Mouse (Mus musculus): ENCODE data around the gene Chaf1a.

Gene Chaf1a

GRCm38 (mm10) chr17:56040030-56040856 lies at the start of gene Chaf1a:
Gene Chaf1a, plus strand, starts transcription at chr17:56040439.
- DNase-seq (ENCODE audit: low spot score): peak; percentile 92

DNA sequence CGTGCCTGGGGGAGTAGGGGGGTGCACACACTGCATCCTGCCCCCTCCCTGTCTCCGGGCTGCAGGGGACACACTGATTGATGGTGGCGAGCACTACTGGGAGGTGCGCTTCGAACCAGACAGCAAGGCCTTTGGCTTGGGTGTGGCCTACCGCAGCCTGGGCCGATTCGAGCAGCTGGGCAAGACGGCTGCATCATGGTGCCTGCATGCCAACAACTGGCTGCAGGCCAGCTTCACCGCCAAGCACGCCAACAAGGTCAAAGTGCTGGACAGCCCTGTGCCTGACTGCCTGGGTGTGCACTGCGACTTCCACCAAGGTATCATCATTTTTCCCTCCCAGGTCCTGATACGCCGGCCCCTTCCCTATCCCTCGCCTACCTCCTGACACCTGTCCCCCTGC lies 44.2 kb upstream of the Chaf1a start:
- no peak for DNase-seq (ENCODE audit: low spot score)

GRCm38 (mm10) chr17:55999794-56000499 lies 40.3 kb upstream of the Chaf1a start:
- DNase-seq (ENCODE audit: low spot score): no peak

DNA sequence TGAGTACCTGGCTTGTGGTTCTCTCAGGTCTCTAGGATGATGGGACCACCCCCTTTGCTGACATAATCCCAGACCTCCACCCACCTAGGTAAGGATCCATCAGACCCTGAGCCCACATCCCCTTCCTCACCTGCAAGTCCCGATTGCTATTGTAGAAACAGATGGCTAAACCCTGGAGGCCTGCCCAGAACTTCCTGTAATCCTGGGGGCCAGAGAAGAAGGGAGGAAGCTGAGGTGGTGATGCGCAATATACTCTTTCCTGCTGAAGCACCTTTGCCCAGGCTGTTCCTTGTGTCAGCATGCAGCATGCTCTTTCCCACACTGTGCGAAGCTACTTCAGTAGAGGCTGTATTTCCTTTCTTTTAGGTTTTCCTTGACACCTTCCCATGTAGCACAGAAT lies 37.2 kb upstream of the Chaf1a start:
- DNase-seq (ENCODE audit: low spot score): no peak

- no peak for DNase-seq (ENCODE audit: low spot score)
Measured at GRCm38 (mm10) chr17:56005415-56006061, 34.7 kb upstream of the Chaf1a start, which contains the start of the genes Stap2 and Mpnd. Gene Stap2, minus strand, starts transcription at chr17:56005584. Gene Mpnd, plus strand, starts transcription at chr17:56005711.

DNA sequence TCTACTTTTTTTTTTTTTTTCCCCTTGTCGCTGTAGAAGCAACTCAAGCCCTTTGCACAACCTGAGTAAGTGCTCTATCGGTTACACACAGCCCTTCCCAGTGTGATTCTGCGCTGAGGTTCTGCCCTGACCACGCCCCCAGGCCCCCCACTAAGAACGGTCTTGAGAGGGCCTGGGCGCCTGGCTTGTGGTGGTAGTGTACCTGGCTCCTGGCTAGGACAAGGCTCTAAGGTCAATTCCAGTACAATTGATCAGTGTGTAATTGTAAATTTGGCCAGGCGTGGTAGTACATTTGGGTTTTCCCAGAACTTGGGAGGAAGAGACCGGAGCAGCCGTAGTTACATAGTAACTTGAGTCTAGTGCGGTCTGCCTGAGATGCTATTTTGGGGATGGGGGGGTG lies 33.3 kb upstream of the Chaf1a start:
- no peak for DNase-seq (ENCODE audit: low spot score)

- DNase-seq (ENCODE audit: low spot score): no peak
Measured at GRCm38 (mm10) chr17:56007444-56008355, 32.5 kb upstream of the Chaf1a start.

DNA sequence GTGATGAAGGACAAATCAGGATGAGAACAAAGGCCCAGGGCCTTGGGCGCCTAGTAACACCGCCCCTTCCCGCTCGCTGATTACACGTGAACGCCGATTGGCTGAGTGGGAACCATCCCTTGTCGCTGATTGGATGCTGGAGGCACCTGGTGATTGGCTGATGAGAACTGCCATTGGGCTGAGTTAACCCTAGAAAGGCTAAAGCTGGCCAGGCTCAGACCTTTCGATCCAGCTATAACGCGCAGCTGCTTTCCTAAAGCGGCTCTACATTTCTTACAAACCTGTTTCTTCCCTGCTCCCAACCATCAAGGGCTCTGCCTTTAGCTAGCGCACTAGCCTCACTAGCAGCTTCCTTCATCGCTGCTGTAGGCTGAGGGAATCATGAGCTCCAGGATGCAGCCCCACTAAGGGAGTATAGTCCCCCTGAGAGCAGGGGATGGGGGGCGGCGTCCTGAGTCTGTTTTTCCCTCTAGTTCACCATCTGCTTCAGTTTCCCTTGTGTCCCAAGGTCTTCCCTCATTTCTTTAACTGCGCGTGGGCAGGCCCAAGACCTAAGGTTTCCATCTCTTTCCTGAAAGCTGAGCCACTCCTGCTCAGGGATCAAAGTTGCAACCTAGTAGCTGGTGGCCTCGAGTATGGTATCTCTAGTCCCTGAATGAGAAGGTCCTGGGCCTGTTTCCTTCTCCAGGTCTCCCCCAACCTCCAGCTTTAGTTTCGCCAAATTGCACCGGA lies 31.7 kb upstream of the Chaf1a start:
- peak; percentile 77 for DNase-seq (ENCODE audit: low spot score)

GRCm38 (mm10) chr17:56009088-56009961 lies 30.9 kb upstream of the Chaf1a start:
- peak; percentile 83 for DNase-seq (ENCODE audit: low spot score)

DNA sequence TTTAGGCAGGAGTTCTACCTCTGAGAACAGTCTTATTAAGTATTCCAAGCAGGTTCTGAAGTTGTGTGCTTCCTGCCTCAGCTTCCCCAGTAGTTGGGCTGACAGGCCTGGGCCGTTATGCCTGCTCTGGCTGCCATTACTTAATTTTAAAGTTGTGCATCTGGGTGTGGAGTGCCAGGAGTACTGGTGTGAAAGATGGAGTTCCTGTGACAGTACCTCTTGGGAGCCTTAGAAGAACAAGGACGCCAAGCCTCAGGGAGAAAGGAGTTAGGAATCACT lies 30.3 kb upstream of the Chaf1a start:
- DNase-seq (ENCODE audit: low spot score): no peak

DNA sequence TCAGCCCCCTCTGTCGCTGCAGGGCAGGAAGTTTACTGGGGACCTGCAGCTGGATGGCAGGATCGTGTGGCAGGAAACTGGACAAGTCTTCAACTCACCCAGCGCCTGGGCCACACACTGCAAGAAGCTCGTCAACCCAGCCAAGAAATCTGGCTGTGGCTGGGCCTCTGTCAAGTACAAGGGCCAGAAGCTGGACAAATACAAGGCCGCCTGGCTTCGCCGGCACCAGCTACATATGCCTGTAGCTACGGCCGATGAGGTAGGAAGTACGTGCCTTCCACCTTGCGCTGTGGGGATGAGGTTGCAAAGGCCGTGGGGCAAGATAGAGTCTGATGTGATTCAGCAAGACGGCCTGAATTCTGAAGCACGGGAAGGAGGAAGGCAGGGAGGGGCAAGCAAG lies 30.0 kb upstream of the Chaf1a start:
- DNase-seq (ENCODE audit: low spot score): no peak

DNA sequence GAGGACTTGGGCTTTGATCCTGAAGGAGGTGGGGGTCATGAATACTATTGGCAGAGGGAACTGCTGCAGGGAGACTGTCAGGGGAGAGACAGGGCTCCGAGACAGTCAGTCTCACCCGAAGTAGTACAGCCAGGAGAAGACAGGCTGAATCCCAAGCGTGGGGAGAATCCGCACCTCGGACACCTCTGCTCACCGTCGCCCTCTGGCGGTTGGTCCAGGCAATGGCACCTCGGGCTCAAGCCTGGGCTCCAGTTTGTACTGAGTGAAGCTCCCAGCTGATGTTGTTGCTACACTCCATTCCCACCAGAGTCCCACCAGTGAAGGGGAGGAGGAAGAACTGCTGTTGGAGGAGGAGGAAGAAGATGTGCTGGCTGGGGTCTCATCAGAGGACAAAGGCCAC lies 29.6 kb upstream of the Chaf1a start:
- DNase-seq (ENCODE audit: low spot score): peak; percentile 68

DNA sequence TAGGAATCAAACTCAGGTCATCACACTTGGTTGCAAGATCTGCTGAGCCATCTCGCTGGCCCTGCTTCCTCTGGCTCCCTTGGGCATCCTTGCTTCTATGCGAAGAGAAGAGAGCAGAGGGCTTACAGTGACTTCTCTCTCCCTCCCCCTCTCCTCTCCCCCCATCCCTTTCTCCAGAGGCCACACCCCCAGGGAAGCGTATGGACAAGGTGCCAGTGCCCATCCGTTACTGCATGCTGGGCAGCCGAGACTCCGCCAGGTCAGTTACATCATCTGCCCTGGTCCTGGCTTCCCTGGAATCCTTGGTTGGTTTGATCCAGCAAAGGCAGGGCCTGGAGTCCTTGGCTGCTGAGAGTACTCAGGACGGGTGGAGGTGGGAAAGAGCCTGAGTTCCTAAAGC lies 28.8 kb upstream of the Chaf1a start:
- DNase-seq (ENCODE audit: low spot score): no peak

DNA sequence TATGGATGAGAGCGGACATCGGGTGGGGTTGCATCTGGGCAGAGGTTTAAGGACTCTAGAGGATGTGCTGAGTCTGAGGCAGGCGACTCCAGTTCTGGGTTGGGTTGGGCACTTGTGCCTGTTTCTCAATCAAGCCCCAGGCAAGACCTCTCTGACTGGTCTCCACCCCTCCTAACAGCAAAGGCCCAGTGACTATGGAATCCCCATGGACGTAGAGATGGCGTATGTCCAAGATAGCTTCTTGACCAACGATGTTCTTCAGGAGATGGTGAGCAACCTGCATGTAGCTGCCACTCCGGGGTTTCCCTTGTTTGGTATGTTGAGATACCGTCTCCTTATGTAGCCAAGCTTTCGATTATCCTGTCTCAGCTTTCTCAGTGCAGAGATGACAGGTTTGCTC lies 24.9 kb upstream of the Chaf1a start:
- no peak for DNase-seq (ENCODE audit: low spot score)

DNA sequence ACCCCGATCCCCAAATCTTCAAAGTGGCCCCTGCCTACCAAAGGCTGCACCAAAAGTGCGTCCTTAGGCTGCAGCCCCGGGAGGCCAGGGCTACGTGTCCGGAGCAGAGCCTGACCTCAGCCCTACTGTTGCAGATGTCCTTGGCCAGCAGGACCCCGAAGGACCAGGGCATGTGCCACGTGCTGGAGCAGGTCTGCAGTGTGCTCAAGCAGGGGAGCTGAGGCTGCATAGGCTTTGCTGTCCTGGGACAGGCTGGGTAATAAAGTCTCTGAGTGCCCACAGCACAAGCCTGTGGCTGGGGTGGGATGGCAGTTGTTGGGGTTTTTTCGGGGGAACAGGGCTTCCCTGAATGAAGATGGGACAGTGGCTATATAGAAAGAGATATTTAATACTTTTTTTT lies 23.9 kb upstream of the Chaf1a start:
- no peak for DNase-seq (ENCODE audit: low spot score)

- no peak for DNase-seq (ENCODE audit: low spot score)
Measured at GRCm38 (mm10) chr17:56016793-56017785, 23.1 kb upstream of the Chaf1a start.

DNA sequence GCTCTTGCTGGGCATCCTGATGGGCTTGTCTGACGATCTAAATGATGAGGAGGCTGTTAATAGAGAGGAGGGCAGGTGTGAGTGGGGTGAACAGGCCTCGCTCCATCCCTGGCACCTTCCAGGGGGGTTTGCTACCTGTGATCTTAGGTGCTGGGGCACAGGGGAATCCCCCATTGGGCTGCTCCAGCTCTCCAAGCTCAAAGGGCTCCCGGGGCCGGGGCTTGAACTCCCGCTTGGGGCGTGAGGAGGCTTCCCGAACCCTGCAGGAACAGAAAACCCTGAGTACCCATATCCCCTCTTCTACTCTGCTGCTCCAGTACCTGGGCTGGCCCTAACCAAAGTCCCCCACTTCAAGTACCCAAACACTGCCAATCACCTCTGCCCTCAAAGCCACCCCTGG lies 22.4 kb upstream of the Chaf1a start:
- DNase-seq (ENCODE audit: low spot score): no peak

- DNase-seq (ENCODE audit: low spot score): no peak
Measured at GRCm38 (mm10) chr17:56018347-56019131, 21.7 kb upstream of the Chaf1a start.

Data from spleen, adult 12 weeks (tissue).